Mouse (Mus musculus): ENCODE data around the gene Gstm7. TPM values are rescaled to one million over a fixed set of nuclear protein-coding genes. Genes with fewer than 3 reads are reported as not detected.

The Gstm7 gene
- polyA plus RNA-seq (2012; rRNA removed; ENCODE audit: low replicate concordance) = 21.0 and 35.6 TPM in 2 replicates

GRCm38 (mm10) chr3:107931670-107932069 lies at the start of gene Gstm7:
Gstm7 (minus strand) TSS chr3:107931817.

GRCm38 (mm10) chr3:107968724-107969395 lies 37.2 kb upstream of the Gstm7 start, which contains the start of gene Gstm3:
Gstm3 (minus strand) TSS chr3:107969283.

DNA sequence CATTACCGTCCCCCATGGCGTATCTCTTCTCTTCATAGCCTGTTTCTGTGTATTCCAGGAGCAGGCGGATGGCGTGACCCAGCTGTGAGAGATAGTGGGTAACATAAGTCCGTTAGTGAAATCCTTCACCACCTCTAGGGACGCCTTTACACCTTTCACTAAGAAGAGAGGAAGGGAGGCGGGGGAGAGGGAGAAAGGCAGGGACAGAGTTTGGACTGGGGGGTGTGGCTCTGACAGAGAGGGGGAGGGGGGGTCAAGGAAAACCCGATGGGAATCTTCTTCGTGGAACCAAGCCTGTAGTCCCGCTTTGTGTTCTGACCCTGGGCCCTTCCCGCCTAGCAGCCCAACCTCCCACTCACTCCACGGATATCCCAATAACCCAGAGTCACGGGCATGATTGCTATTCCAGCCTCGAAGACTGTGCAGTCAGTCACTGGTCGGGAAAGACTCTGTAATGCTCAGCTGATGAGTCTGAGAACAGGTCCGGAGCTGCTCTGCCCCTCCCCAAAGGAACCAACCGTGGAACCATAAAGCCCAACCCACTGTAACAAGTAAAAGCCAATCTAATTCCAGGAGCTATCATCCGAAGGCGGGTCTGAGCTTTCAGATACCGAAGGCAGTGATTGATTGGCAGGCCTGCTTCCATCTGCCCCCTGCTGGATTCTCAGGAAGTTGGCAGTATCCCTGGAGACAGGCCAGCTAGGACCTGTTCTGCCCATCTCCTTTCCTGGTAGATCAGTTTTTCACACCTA lies 11.8 kb upstream of the Gstm7 start, which contains the start of gene Gstm6:
Gene Gstm6 (minus strand): TSS at position 511 of the 752 bp plus-strand sequence.

DNA sequence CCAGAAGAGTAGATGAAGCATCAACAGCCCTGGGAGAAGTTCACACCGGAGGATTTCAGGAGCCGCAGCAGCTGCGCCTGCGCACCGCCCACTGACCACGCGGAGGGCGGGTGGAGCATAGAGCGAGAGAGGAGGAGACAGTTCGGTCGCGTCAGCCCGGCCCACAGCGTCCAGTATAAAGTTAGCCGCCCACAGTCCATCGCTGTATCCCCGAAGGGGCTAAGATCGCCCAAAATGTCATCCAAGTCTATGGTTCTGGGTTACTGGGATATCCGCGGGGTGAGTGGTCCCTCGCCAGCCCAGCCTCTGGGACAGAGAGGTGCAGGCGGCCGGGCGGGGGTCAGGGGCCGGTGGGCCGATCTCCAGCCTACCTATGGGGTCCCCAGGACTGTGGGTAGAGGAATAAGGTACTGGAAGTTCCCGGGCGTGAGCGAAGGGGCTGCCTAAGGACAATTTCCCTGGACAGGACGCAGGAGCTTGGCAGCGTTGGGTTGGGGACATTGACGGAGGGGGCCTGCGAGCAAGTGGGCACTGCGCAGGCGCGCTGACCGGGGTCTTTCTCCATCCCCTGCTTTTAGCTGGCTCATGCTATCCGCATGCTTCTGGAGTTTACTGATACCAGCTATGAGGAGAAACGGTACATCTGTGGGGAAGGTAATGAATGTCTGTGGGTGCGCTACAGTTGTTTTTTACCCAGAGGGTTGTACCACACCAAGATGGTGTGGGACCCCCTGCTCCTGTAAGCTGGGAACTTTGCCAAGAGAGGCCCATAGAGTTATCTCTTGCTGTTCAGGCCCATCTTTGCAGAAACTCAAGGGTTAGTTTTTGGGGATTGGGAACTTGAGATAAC lies 35.7 kb downstream of the Gstm7 start, which contains the start of gene Gstm5:
Gene Gstm5 (plus strand): TSS at position 102 of the 850 bp plus-strand sequence.

GRCm38 (mm10) chr3:107877005-107877404 lies 54.6 kb downstream of the Gstm7 start, which contains the start of gene Eps8l3:
Eps8l3 (plus strand) TSS chr3:107877229.

Other genes starting within 250 kb of the Gstm7 start
- 24.5 and 38.6 TPM in 2 replicates for gene Ahcyl1, start 235.3 kb downstream of the Gstm7 start, polyA plus RNA-seq (2012; rRNA removed; ENCODE audit: low replicate concordance)
- 8.5 and 8.9 TPM in 2 replicates for gene Csf1, start 171.3 kb downstream of the Gstm7 start, polyA plus RNA-seq (2012; rRNA removed; ENCODE audit: low replicate concordance)
- gene Eps8l3, start 54.6 kb downstream of the Gstm7 start, polyA plus RNA-seq (2012; rRNA removed; ENCODE audit: low replicate concordance) = 122 and 277 TPM in 2 replicates
- 7.9 and 10.3 TPM in 2 replicates for gene Gstm5, start 36.0 kb downstream of the Gstm7 start, polyA plus RNA-seq (2012; rRNA removed; ENCODE audit: low replicate concordance)
- 33.2 and 37.8 TPM in 2 replicates for gene Gstm6, start 11.9 kb upstream of the Gstm7 start, polyA plus RNA-seq (2012; rRNA removed; ENCODE audit: low replicate concordance)
- gene Gstm3, start 37.5 kb upstream of the Gstm7 start, polyA plus RNA-seq (2012; rRNA removed; ENCODE audit: low replicate concordance) = 1,815 and 2,207 TPM in 2 replicates
- 58.5 and 81.9 TPM in 2 replicates for gene Gstm2, start 54.6 kb upstream of the Gstm7 start, polyA plus RNA-seq (2012; rRNA removed; ENCODE audit: low replicate concordance)
- gene Gstm1, start 86.2 kb upstream of the Gstm7 start, polyA plus RNA-seq (2012; rRNA removed; ENCODE audit: low replicate concordance) = 1,678 and 2,863 TPM in 2 replicates
- gene Gstm4, start 113.1 kb upstream of the Gstm7 start, polyA plus RNA-seq (2012; rRNA removed; ENCODE audit: low replicate concordance) = 37.9 and 55.2 TPM in 2 replicates
- gene Ampd2, start 154.8 kb upstream of the Gstm7 start, polyA plus RNA-seq (2012; rRNA removed; ENCODE audit: low replicate concordance) = 98.1 and 166 TPM in 2 replicates
- gene Gnat2, start 161.0 kb upstream of the Gstm7 start, polyA plus RNA-seq (2012; rRNA removed; ENCODE audit: low replicate concordance) = 0.33 and 0.88 TPM in 2 replicates
- gene Gnai3, start 214.3 kb upstream of the Gstm7 start, polyA plus RNA-seq (2012; rRNA removed; ENCODE audit: low replicate concordance) = 6.3 and 6.4 TPM in 2 replicates
- not detected in 2 replicates for gene Gpr61, start 223.1 kb upstream of the Gstm7 start, polyA plus RNA-seq (2012; rRNA removed; ENCODE audit: low replicate concordance)

Measured in duodenum, adult 2 months (tissue).